Mouse (Mus musculus) right cerebral cortex, adult 2 months (tissue): Measurements from ENCODE around the gene Tmtc1.

ENCODE experiments used
- DNase-seq, 2 experiments: peaks; one replicate each; pipeline ENCODE4 v3.0.0; 2021 to 2022; ENCODE audit warnings: low spot score in 2 of 2

The Tmtc1 gene

GRCm38 (mm10) chr6:148443726-148444701 lies at the start of gene Tmtc1:
Gene Tmtc1 (minus strand): TSS chr6:148444389.
- peak; percentile 67 to 71 for DNase-seq

DNA sequence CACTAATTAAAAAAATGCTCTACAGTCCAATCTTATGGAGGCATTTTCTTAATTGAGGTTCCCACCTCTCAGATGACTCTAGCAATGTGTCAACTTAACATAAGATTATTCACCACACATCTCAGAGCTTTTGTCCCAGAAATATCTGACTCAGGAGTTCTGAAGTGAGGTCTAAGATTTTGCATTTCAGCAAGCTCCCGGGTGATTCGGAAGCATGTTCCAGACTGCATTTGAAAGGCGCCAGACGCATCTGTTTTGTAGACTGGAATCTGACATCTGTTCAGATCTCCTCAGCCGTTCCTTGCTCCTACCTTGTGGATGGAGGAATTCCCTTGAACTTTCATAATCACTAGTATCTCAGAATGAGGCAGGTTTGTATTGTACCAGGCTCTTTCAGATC lies 47.7 kb upstream of the Tmtc1 start:
- no peak for DNase-seq

DNA sequence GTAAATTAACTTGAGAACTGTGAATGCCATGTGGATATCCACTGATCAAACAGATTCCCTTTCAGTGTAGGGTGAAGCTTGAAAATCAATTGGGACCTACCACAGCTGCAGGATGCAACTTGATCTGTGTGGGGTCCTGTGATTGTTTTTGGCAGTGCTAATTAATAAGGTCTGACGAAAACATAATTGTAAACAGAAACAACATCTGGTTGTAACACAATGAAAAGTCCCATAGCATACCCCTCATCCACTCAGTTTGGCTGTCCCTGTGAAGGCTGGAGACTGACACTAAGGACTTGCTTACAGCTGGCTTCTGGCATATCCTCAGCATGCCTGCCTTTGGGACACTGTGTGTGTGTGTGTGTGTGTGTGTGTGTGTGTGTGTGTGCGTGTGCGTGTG lies 42.6 kb upstream of the Tmtc1 start:
- DNase-seq = no peak

GRCm38 (mm10) chr6:148481894-148482293 lies 37.7 kb upstream of the Tmtc1 start:
- no peak for DNase-seq

GRCm38 (mm10) chr6:148479671-148480237 lies 35.6 kb upstream of the Tmtc1 start:
- DNase-seq = no peak

GRCm38 (mm10) chr6:148478350-148478749 lies 34.2 kb upstream of the Tmtc1 start:
- DNase-seq = no peak

DNA sequence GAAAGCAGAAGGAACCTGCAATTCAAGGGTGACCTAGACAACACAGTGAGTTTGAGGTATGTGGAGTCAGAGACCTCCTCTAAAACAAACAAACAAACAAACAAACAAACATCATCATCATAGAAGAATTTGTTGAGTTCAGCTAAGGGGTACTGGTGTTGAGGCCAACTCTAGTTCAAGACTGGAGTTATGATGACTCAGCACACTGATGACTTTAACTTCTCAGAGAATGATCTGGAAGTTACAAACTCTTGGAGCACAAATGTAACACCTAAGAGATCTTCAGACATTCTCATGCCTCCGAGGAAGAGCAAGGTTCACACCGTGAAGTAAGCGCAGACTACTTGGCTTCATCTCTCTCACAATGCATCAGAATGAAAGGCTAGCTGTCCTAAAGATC lies 28.1 kb upstream of the Tmtc1 start:
- no peak for DNase-seq

GRCm38 (mm10) chr6:148467924-148468389 lies 23.8 kb upstream of the Tmtc1 start:
- DNase-seq = no peak

- no peak for DNase-seq
These were observed 23.2 kb upstream of the Tmtc1 start for GRCm38 (mm10) chr6:148467170-148467921.

- no peak for DNase-seq
These were observed 15.4 kb upstream of the Tmtc1 start for GRCm38 (mm10) chr6:148459636-148460035.

DNA sequence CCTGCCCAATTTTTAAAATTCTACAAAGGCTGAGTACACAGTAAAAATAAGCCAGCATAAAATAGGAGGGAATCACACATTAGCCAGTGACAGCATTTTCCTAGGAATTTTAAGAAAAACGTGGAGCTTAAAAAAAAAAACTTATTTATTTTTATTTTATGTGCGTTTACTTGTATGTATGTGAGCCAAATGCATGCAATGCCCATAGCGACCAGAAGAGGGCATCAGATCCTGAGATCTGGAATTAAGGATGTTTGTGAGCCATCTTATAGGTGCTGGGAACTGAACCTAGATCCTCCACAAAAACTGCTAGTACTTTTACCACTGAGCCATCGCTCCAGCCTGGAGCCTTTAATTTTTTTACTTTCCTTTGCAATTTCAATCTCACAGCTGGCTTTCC lies 11.3 kb upstream of the Tmtc1 start:
- DNase-seq = no peak

GRCm38 (mm10) chr6:148454740-148455139 lies 10.6 kb upstream of the Tmtc1 start:
- DNase-seq = no peak

- no peak for DNase-seq
These were observed 4.0 kb upstream of the Tmtc1 start for GRCm38 (mm10) chr6:148448151-148448550.

- no peak for DNase-seq
These were observed 1.9 kb upstream of the Tmtc1 start for GRCm38 (mm10) chr6:148446113-148446512.

DNA sequence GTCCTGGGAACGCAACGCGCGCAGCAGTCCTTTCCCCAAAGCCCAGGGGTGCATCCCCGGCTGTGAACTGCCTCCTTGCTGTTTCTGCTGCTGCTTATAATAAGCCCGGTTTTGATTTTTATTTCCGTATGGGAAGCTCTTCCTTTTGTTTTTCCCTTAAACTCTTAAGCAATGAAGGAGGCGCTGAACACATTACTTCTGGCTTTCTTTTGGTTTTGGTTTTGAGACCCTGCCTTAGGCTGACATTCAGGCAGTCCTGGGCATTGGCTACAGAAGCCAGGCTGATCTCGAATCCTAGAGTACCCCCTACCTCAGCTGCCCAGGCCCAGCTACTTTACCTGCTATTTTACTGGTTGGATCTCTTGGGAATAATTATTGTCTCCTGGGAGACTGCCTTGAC lies 607 bp upstream of the Tmtc1 start:
- no peak for DNase-seq

DNA sequence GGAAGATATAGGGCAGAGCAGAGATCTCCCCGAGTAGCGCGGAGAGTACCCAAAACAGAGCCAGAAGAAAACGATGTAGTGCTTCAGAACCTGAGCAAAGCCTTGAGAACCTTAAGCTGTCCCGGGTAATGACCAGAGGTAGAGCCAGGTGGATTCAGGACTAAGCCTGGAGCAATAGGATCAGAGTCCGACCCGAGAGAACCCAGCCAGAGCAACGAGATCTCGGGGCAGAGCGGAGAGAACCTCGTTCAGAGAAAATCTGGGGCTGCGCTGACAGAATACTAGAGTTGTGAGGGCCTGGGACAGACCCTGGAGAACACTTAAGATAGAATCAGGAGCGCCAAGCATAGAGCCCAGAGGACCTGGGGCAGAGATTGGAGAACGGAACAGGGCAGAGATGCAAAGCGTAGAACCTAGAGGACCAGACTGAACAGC lies 881 bp downstream of the Tmtc1 start:
- peak; percentile 32 to 35 for DNase-seq

DNA sequence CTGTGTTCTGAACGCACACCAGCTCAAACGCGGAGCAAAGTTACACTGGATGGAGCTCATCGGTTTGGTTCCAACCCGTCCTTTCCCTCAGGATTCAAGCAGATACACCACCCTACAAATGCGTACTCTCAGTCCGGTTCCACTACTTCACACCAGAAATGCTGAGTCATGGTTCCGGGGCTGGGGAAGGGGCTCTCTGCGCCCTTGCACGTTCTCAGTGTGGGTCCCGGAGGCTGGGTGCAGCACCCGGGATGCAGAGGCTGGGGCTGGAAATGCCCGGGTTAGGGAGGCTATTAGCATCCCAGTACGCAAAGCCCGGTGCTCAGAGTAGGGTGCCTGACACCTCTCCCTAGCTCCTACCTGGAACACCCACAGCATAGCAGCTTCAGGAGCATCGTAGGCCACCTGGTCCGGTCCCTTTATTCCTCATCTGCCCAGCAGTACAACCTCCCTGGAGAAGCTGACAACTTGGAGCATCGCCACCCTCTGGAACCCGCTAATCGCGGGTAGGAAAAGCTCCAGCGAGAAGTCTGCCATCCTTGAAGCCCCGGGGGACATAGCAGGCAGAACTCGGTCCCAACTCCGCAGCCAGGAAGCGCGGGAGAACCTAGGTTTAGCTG lies 1.4 kb downstream of the Tmtc1 start:
- peak; percentile 41 to 52 for DNase-seq

GRCm38 (mm10) chr6:148441871-148442270 lies 2.3 kb downstream of the Tmtc1 start:
- DNase-seq = peak; percentile 18 to 26

DNA sequence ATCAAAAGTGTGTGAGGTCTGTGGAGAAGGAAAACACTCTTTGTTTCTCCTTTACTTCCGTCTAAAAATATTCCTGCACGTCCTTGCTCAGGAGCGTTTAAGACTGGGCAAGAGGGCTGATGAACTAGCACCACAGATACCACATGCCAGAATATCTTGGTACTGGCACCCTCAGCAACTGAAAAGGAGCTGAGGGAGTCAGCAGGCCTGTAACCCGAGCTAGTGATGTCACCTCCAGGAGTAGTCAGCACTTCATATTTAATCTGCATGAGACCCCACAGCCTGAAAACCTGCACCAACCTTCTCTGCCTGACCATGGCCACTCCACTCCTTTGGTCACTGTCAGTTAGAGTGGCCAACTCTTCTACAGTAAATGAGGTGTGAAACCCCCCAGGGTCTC lies 5.1 kb downstream of the Tmtc1 start:
- DNase-seq = no peak

DNA sequence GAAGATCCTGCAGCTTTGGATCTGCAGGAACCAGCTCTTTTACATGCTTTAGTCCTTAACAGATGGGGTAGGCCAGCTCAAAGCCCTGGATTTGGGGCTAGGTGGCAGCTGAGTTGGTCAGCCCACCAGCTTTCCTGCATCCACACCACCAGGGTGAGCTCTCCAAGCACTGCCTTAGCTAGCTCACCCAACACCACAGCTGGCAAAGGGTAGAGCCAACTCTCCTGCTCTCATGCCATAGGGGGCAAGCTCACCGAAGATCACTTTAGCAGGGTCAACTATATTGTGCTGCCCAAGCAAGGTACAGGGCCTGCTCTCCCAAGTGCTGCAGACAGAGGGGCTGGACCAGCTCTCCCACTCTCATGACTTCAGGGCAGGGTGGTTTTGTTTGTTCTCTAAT lies 6.6 kb downstream of the Tmtc1 start:
- DNase-seq = no peak

- no peak for DNase-seq
These were observed 7.7 kb downstream of the Tmtc1 start for GRCm38 (mm10) chr6:148436441-148437001.
